Mouse (Mus musculus): ENCODE data around the gene Prcc.
A peak's percentile ranks its signal among the peaks of the same experiment; 100 is the strongest.

The Prcc gene

DNA sequence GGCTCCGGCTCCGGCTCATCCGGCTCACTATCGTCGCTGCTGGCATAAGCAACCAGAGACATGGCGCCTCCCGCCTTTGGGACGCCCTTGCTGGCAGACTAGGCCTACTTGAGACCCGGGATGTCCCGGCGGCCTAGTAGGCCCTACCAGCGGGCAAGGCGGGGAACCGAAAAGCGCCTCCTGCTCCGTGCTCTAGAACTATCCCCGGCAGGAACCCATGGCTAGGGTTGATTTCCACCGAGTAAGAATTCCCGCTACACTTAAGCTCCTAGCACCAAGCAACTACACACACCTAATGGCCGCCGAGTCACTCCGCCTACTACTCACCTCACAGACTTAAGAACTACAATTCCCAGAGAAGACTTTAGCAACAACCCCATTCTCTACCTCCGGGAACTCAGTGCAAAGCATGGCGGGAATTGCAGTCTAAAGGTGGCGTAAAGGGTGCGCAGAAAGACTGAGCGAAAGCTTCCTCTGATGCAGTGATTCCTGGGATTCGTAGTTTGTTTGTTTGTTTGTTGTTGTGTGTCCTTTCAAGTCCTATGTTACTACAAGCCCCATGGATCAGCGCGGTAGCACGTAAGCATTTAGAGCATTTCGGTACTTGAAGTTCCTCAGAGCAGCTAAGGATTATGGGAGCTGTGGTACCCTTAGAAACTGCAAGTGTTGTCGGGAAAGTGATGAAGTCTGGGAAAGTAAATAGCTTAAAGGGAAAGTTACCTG, at the start of gene Prcc:
Gene Prcc, minus strand, starts transcription at position 328 of the 723 bp plus-strand sequence.
- DNase-seq (ENCODE audit: low spot score) = peak; percentile 99

DNA sequence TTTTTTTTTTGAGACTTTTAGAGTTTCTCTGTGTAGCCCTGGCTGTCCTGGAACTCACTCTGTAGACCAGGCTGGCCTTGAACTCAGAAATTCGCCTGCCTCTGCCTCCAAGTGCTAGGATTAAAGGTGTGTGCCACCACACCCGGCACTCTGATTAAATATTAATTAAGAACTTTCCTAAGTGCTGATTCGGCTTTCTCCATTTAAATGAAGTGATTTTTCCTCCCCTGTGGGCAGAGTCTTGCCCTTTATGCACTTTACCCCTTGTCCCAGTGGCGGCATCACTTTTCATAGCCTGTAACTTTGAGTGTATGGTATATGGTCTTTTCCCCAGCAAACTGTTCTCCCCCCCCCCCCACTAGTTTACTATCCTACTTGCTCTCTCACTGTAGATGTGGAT, 49.8 kb upstream of the Prcc start:
- no peak for DNase-seq (ENCODE audit: low spot score)

DNA sequence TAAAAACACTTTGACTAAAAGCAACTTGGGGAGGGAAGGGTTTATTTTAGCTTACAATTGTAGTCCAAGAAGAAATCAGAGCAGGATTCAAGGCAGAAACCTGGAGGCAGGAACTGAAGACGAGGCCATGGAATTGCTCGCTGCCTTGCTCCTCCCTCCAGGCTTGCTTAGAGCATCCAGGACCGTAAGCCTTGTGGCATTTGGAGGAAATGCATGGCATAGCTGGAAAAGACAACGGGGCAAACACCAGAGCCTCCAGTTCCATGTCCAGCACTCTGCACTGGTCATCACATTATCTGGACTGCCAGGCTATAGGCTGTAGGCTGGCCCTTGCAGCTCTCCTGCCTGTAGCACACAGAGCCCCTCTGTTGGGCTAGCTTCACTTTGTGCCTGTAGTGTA, 49.1 kb upstream of the Prcc start:
- DNase-seq (ENCODE audit: low spot score) = no peak

GRCm38 (mm10) chr3:87934026-87934425, 48.6 kb upstream of the Prcc start:
- DNase-seq (ENCODE audit: low spot score) = no peak

- peak; percentile 97 for DNase-seq (ENCODE audit: low spot score)
Observed at GRCm38 (mm10) chr3:87930078-87930795, 44.8 kb upstream of the Prcc start, which contains the start of the genes Isg20l2 and Rrnad1. Isg20l2 (plus strand) TSS chr3:87930314. Rrnad1 (minus strand) TSS chr3:87930717.

DNA sequence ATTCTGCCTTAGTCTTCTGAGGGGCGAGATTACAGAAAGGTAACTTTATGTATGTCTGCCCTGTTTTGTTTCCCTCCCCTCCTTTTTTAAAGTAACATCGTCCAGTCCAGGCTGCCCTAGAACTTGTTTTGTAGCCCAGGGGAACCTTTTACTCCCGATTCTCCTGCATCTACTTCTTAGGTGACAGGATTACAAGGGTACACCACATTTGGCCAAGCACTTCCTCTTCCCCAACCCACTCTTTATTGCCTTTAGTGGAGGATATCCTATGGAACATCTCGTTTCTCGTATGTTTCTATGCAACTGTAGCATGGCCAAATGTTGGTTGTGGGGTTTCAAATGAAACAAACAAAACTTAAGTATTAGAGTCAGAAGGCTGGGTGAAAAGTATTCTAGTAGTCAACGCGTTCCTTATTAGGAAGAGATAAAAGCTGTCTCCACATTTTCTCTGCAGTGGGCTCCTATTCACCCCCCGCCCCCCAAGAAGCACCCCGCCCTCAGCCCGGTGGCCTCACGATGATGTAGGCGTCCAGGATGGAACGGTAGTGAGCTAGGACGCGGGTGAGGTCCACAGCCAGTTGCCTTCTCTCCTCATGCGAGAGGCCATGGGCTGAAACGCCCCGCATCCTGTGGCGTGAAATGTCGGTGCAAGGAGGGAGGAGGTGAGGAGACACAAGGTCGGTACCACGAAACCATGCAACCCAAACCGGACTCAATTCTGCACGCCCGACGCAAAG, 44.1 kb upstream of the Prcc start:
- no peak for DNase-seq (ENCODE audit: low spot score)

GRCm38 (mm10) chr3:87927452-87927851, 42.0 kb upstream of the Prcc start:
- DNase-seq (ENCODE audit: low spot score) = no peak

- DNase-seq (ENCODE audit: low spot score) = no peak
Observed at GRCm38 (mm10) chr3:87924996-87925395, 39.6 kb upstream of the Prcc start.

DNA sequence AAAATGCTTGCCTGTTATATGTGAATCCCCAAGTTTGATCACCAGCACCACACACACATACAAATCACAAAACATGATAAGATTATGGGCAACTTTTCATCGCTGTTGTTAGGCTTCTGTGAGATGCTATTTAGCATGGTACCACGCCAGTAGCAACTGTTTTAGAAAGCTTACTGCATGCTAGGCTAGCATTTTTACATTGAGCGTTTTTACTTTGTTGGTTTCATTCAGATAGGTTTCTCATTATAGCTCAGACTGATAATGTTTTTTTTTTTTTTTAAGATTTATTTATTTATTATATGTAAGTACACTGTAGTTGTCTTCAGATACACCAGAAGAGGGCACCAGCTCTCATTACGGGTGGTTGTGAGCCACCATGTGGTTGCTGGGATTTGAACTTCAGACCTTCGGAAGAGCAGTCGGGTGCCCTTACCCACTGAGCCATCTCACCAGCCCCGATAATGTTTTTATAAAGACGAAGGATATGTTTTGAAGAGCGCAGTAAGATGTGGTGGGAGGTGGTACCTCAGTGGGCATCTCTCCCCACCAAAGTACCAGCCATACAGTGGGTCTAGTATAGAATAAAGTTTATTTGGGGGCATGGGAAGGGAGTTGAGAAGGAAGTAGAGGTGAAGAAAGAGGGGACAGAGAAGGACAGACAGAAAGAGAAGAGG, 35.0 kb upstream of the Prcc start:
- DNase-seq (ENCODE audit: low spot score) = no peak

GRCm38 (mm10) chr3:87919336-87920108, 34.1 kb upstream of the Prcc start, which contains the start of gene Mrpl24:
Mrpl24 (plus strand) TSS chr3:87919506.
- peak; percentile 94 for DNase-seq (ENCODE audit: low spot score)

GRCm38 (mm10) chr3:87918551-87918950, 33.1 kb upstream of the Prcc start:
- no peak for DNase-seq (ENCODE audit: low spot score)

- no peak for DNase-seq (ENCODE audit: low spot score)
Observed at GRCm38 (mm10) chr3:87916990-87917389, 31.6 kb upstream of the Prcc start.

- no peak for DNase-seq (ENCODE audit: low spot score)
Observed at GRCm38 (mm10) chr3:87913891-87914290, 28.5 kb upstream of the Prcc start.

DNA sequence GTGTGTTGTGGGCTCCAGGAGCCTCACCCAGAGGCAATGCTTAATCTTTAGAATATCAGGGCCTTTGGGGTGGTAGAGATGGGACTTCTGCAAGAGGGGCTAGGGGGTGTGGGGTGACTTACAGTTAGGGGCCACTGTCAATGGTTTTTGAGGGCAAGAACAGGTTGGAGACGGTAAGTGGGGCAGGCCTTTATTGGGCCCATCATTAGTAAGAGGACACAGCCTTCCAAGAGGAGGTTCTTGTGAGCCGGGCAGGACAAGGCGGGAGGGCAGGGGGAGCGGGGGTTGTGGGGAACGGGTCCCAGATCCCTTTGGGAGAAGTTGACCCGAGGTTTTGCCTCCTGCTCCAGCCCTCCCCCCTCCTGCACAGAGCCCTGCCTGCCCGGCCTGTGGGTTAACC, 28.1 kb upstream of the Prcc start:
- no peak for DNase-seq (ENCODE audit: low spot score)

- DNase-seq (ENCODE audit: low spot score) = peak; percentile 90
Observed at GRCm38 (mm10) chr3:87910573-87911141, 25.2 kb upstream of the Prcc start.

DNA sequence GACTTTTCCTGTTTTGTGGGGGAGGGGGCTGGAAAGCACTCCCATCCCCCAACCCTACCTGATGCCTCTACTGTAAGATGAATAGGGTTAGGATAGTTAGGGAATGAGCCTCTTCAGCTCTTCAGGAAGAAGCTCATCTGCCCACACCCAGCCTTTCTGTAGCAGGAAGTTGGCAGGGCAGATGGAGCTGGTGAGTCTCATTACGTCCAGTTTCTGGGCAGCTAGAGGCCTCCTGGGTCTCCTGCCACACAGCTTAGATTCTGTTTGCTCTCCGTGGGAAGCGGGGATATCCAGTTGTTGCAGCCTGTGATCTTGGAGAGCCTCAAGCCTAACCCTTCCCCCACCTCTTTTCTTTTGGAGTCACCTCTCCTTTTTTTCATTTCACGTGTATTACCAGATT, 24.5 kb upstream of the Prcc start:
- peak; percentile 41 for DNase-seq (ENCODE audit: low spot score)

DNA sequence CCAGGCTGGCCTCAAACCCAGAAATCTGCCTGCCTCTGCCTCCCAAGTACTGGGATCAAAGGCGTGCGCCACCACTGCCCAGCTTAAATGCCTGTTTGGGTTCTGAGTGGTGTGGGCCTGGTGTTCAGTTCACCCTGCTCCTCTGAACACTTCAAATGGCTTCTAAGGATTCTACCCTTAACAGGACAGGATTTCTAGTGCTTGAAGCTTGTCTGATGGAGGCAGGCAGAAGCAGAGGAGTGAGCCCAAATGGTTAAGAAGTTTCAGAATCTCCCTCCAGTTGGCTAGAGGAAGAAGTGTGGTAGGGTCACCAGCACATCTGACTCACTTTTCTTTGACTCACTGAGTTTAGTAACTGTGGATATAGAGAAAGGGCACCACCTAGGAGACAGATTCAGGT, 24.0 kb upstream of the Prcc start:
- no peak for DNase-seq (ENCODE audit: low spot score)

GRCm38 (mm10) chr3:87907906-87908305, 22.5 kb upstream of the Prcc start:
- no peak for DNase-seq (ENCODE audit: low spot score)

GRCm38 (mm10) chr3:87906981-87907857, 21.8 kb upstream of the Prcc start:
- peak; percentile 78 for DNase-seq (ENCODE audit: low spot score)

GRCm38 (mm10) chr3:87906601-87906980, 21.2 kb upstream of the Prcc start:
- DNase-seq (ENCODE audit: low spot score) = peak; percentile 43

Data from lung, postnatal 25 days (tissue).